Mouse (Mus musculus) erythroblast, embryonic 14.5 days (primary cell): Measurements from ENCODE around the gene Zbtb40. TPM values are rescaled to one million over a fixed set of nuclear protein-coding genes. Genes with fewer than 3 reads are reported as not detected.

Experiments
- H3K27me3 ChIP-seq: 2 replicates; pipeline ENCODE4 v1.6.1; 2012; ENCODE audit warnings: inconsistent platforms; ENCODE audit not compliant: control insufficient read depth
- H3K36me3 ChIP-seq: 2 replicates; pipeline ENCODE4 v1.6.1; 2012; ENCODE audit warnings: mild to moderate bottlenecking, inconsistent platforms; ENCODE audit not compliant: control insufficient read depth
- H3K4me1 ChIP-seq: 2 replicates; pipeline ENCODE4 v1.6.1; 2012; ENCODE audit warnings: inconsistent platforms; ENCODE audit not compliant: control insufficient read depth
- H3K4me3 ChIP-seq: replicated peaks from 2 replicates; pipeline ENCODE3; 2012; ENCODE audit warnings: moderate library complexity, mild to moderate bottlenecking, inconsistent platforms
- H3K9me3 ChIP-seq: 2 replicates; pipeline ENCODE4 v1.6.1; 2012; ENCODE audit warnings: low read length, inconsistent platforms, mixed read lengths; ENCODE audit not compliant: control insufficient read depth
- GATA1 ChIP-seq: IDR thresholded peaks from 2 replicates; pipeline ENCODE4 v1.6.1; 2012; ENCODE audit warnings: low read length, inconsistent platforms, mixed read lengths
- TAL1 ChIP-seq: IDR thresholded peaks from 3 replicates; pipeline ENCODE4 v1.6.1; 2012; ENCODE audit warnings: low read length, inconsistent platforms, mixed read lengths
- polyA plus RNA-seq: library from polyadenylated mRNA; stranded (reverse); fragments of >175 nt; gene quantifications from 2 replicates; pipeline ENCODE4 v1.2.3, GENCODE M21; 2012

Gene Zbtb40
- polyA plus RNA-seq = 0.17 TPM in 2 replicates

- no peak for TF ChIP-seq GATA1
- TF ChIP-seq TAL1 = no peak
- peak within 1 kb of the TSS; percentile 91 for H3K4me3 ChIP-seq
- no peaks in the 10 kb centered on the region for H3K36me3 ChIP-seq
- peaks cover 10% of the 10 kb centered on the region for H3K9me3 ChIP-seq
- peaks cover 26% of the 10 kb centered on the region for H3K27me3 ChIP-seq
- peaks cover 15% of the 10 kb centered on the region for H3K4me1 ChIP-seq
These were observed at the start of gene Zbtb40 for GRCm38 (mm10) chr4:137048550-137049032. Gene Zbtb40, minus strand, starts transcription at chr4:137048801.

DNA sequence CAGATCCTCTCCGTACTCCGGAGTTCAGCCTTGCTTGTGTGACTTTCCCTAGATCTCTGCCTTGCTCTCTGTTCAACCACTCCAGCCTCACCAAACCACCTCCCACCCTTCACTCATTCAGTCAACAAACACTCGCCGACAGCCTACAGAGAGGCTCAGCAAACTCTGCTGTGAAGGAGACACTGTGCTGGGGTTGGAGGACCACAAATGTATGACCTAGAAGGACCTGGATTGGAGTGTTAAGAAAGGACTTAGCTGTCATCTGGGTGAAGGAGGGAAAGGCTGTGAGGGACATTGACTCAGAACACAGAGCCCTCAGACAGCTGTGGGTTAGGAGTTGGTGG lies 49.4 kb upstream of the Zbtb40 start:
- TF ChIP-seq GATA1 (no peak), TAL1 (no peak)
- H3K4me3 ChIP-seq = no peak overlapping the region
- H3K4me1 ChIP-seq = no peaks in the 10 kb centered on the region
- no peaks in the 10 kb centered on the region for H3K36me3 ChIP-seq
- H3K9me3 ChIP-seq = no peaks in the 10 kb centered on the region
- peaks cover 8% of the 10 kb centered on the region; the same call in 1 of the 2 replicates for H3K27me3 ChIP-seq

DNA sequence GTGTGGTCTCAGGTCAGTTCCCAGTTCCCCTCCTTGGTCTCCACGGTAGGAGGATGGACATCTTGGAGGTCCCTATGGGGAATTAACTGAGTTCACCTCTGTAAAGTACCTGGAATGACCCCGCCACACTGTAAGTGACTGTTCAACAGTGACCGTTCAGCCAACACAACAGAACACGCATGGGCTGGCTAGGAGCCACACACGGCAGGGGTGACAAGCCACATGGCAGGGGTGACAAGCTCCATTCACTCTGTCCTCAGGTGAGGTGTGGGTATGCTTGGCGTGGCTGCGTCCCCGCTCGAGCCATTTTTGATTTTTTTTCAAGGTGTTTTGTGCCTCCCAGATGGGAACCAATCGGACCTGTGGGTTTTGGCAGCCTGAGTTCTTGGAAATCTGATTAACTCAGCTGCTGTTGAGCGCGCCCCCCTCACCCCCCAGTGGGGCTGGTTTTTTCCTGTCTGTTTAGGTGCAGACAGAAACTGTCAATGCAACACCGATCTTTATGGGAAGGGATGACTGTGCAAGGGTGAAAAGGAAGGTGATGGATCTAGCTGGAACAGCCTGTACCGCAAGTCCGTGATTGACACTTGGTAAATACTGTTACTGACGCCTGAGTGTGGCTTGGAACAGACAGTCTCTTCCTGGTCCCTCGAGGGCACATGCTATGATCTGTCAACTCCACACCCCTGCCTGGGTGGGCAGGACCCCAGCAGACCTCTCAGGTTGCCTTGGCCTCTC lies 48.8 kb upstream of the Zbtb40 start:
- Histone ChIP-seq H3K36me3 (no peaks in the 10 kb centered on the region), H3K4me3 (no peak overlapping the region), H3K9me3 (peaks cover under 1% of the 10 kb centered on the region; the same call in 1 of the 2 replicates), H3K4me1 (no peaks in the 10 kb centered on the region), H3K27me3 (peaks cover 8% of the 10 kb centered on the region; the same call in 1 of the 2 replicates)
- TF ChIP-seq GATA1 = no peak
- TF ChIP-seq TAL1 = no peak

DNA sequence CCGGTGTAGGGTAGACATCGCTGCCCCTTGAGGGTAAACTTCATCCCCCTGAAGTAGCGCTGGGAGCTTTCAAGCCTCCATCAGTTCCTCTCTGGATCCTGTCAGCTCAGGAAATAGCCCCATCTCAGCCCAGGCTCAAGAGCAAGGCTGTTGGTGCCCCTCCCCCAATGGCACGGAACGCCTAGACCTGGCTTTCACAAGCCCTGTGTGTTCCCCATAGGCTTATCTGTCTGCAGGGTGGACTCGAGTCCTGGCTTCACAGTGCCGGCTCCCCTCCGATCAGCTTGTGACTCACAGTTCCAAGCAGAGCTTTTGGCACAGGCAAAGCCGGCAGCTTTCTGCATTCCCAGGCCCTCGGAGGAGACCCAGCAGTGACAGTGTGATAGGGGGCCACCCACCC lies 47.8 kb upstream of the Zbtb40 start:
- Histone ChIP-seq H3K36me3 (no peaks in the 10 kb centered on the region), H3K9me3 (peaks cover 2% of the 10 kb centered on the region; the same call in 1 of the 2 replicates), H3K4me1 (no peaks in the 10 kb centered on the region), H3K27me3 (peaks cover 8% of the 10 kb centered on the region; the same call in 1 of the 2 replicates), H3K4me3 (no peak overlapping the region)
- TF ChIP-seq TAL1 = no peak
- no peak for TF ChIP-seq GATA1

DNA sequence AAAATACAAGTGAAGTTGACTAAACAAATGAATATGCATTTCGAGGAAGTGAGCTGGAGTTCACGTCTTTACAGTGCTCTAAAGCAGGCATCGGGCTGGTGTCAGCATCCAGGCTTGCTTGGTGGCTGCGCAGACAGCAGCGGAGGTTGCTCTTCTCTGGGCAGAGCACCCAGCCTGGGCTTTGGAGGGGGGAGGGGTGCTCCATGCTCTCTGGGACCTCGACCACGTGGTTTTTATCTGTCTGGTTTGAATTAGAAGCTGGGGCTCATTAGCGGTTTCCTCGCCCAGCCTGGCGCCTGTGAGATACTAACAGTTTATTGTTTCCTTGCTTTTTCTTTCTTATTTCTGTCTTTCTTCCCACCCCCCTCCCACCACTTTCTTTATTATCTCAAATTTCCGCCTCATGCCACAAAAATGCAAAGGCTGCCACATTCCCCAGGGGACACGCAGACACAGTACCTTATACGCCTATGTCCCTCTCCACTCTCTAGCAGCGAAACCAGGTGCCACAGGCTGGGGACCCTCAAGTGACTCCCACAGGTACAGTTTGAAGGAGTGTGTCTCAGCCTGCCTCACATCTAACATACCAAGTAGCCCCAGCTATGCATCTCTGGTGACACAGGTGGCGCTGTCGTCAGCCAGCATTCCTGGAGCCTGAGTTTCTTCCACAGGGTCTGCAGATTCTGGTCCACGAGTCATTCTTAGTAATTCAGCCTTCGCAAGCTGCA lies 36.6 kb upstream of the Zbtb40 start:
- Histone ChIP-seq H3K4me3 (no peak overlapping the region), H3K9me3 (no peaks in the 10 kb centered on the region), H3K36me3 (no peaks in the 10 kb centered on the region), H3K27me3 (peaks cover 6% of the 10 kb centered on the region; the same call in 1 of the 2 replicates), H3K4me1 (no peaks in the 10 kb centered on the region)
- TF ChIP-seq TAL1 (no peak), GATA1 (no peak)

- H3K4me3 ChIP-seq = no peak overlapping the region
- H3K4me1 ChIP-seq = no peaks in the 10 kb centered on the region
- H3K27me3 ChIP-seq = peaks cover 6% of the 10 kb centered on the region; the same call in 1 of the 2 replicates
- TF ChIP-seq GATA1 (no peak), TAL1 (no peak)
- no peaks in the 10 kb centered on the region for H3K9me3 ChIP-seq
- no peaks in the 10 kb centered on the region for H3K36me3 ChIP-seq
These were observed 34.3 kb upstream of the Zbtb40 start for GRCm38 (mm10) chr4:137082866-137083265.

GRCm38 (mm10) chr4:137081401-137081800 lies 32.8 kb upstream of the Zbtb40 start:
- Histone ChIP-seq H3K4me3 (no peak overlapping the region), H3K9me3 (no peaks in the 10 kb centered on the region), H3K4me1 (no peaks in the 10 kb centered on the region), H3K36me3 (no peaks in the 10 kb centered on the region), H3K27me3 (peaks cover 2% of the 10 kb centered on the region; the same call in 1 of the 2 replicates)
- TF ChIP-seq TAL1 (no peak), GATA1 (no peak)

DNA sequence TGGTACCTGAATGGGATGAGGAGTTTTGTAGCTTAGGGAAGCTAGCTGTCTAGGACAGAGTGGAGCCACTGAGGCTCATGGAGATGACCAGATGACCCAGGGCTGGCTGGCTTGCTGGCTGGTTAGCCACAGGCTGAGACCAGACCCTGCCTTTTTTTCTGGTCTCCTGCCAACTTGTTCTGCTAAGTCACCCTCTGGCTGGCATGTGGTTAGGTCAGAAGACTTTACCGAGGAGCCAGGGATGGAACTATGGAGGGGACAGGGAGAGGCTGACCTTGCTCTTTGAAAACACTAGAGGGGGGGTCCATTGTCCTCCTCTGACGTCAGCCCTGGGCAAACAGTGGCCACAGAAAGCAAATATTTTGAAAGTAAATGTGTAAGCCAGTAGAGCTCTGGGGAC lies 28.6 kb upstream of the Zbtb40 start:
- Histone ChIP-seq H3K4me1 (no peaks in the 10 kb centered on the region), H3K4me3 (no peak overlapping the region), H3K27me3 (no peaks in the 10 kb centered on the region), H3K36me3 (no peaks in the 10 kb centered on the region), H3K9me3 (no peaks in the 10 kb centered on the region)
- no peak for TF ChIP-seq GATA1
- TF ChIP-seq TAL1 = no peak

DNA sequence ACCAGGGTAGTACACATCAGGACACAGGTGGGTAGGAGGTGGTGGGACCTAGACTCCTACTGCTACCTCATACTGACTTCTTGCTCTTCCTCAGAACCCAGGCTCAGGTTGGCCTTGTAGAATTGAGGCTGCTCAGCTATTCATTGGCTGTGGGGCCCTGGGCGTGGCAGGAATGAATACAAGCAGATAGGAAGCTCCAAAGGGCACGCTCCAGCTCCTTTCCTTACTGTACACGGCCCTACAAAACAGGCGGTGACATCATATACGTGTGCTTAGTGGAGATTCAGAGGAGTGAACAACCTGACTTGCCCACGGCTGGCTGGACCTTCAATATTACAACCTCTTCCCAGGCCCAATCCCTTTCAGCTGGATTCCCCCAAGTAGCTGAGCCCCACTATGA lies 22.6 kb upstream of the Zbtb40 start:
- Histone ChIP-seq H3K9me3 (no peaks in the 10 kb centered on the region), H3K4me3 (no peak overlapping the region), H3K4me1 (no peaks in the 10 kb centered on the region), H3K27me3 (no peaks in the 10 kb centered on the region), H3K36me3 (no peaks in the 10 kb centered on the region)
- TF ChIP-seq TAL1 (no peak), GATA1 (no peak)
